In genomic region chr6:30173551-30174460, GRCm38 (mm10) we compare ENCODE assay signal across 8 mouse cellular contexts.
A peak's percentile ranks its signal among the peaks of the same experiment; 100 is the strongest.
DNase-seq lines count a peak whose midpoint lies in the region; ATAC-seq lines count a peak whose summit lies in the region.

No protein-coding gene starts in this region.

- H3K36me3 ChIP-seq in hindbrain, embryonic 11.5 days (ENCODE audit: control insufficient read depth, insufficient read depth, low read length): no peaks in the 10 kb centered on the region
- no peaks in the 10 kb centered on the region for H3K36me3 ChIP-seq in limb, embryonic 13.5 days
- H3K36me3 ChIP-seq in midbrain, embryonic 15.5 days (replicated peaks): no peaks in the 10 kb centered on the region

- peak; percentile 37 to 40 for DNase-seq in adrenal gland, adult 18-20 months (ENCODE audit: low spot score in 2 of 2)
- no peak for DNase-seq in adrenal gland, adult 8-10 months
- peak; percentile 95 for DNase-seq in ZHBTc4 (ENCODE audit: low read depth, low spot score)
- peak; percentile 57 for DNase-seq in hindbrain, embryonic 11.5 days (ENCODE audit: low spot score)
- peak; percentile 41 to 60 for DNase-seq in thymus, postnatal 36 days
- no peak for DNase-seq in gastrocnemius, postnatal 25 days

- H3K4me1 ChIP-seq in hindbrain, embryonic 11.5 days (replicated peaks; ENCODE audit: control insufficient read depth, insufficient read depth, low read length): peaks cover 17% of the 10 kb centered on the region
- peaks cover 68% of the 10 kb centered on the region for H3K4me1 ChIP-seq in limb, embryonic 13.5 days
- H3K4me1 ChIP-seq in midbrain, embryonic 15.5 days: peaks cover 39% of the 10 kb centered on the region

- H3K27me3 ChIP-seq in hindbrain, embryonic 11.5 days (ENCODE audit: control insufficient read depth, insufficient read depth, low read length): peaks cover 93% of the 10 kb centered on the region
- peaks cover 98% of the 10 kb centered on the region for H3K27me3 ChIP-seq in limb, embryonic 13.5 days
- H3K27me3 ChIP-seq in midbrain, embryonic 15.5 days (replicated peaks): peaks cover 95% of the 10 kb centered on the region

- H3K9me3 ChIP-seq in hindbrain, embryonic 11.5 days (ENCODE audit: control insufficient read depth, low read length): no peaks in the 10 kb centered on the region
- H3K9me3 ChIP-seq in limb, embryonic 13.5 days: no peaks in the 10 kb centered on the region
- H3K9me3 ChIP-seq in midbrain, embryonic 15.5 days: no peaks in the 10 kb centered on the region

- peak overlapping the region; percentile 32 for H3K4me2 ChIP-seq in hindbrain, embryonic 11.5 days (replicated peaks; ENCODE audit: low read depth, low read length)
- H3K4me2 ChIP-seq in limb, embryonic 13.5 days (replicated peaks): peak overlapping the region; percentile 62
- peak overlapping the region; percentile 35 for H3K4me2 ChIP-seq in midbrain, embryonic 15.5 days

- peak overlapping the region; percentile 30; the same call in 1 of the 2 replicates for H3K27ac ChIP-seq in hindbrain, embryonic 11.5 days (ENCODE audit: low read depth, low read length)
- H3K27ac ChIP-seq in limb, embryonic 13.5 days: no peak overlapping the region; the same call in 1 of the 2 replicates
- H3K27ac ChIP-seq in midbrain, embryonic 15.5 days: no peak overlapping the region

- H3K9ac ChIP-seq in hindbrain, embryonic 11.5 days (ENCODE audit: low read depth, low read length): peak overlapping the region; percentile 40; the same call in 1 of the 2 replicates
- peak overlapping the region; percentile 19 for H3K9ac ChIP-seq in limb, embryonic 13.5 days
- H3K9ac ChIP-seq in midbrain, embryonic 15.5 days: no peak overlapping the region

- peak; percentile 26; the same call in 1 of the 2 replicates for ATAC-seq in hindbrain, embryonic 11.5 days (ENCODE audit: low FRiP score)
- 0 out of 2 replicates have a peak, but pooled peaks have one; percentile 26 for ATAC-seq in limb, embryonic 13.5 days (ENCODE audit: low FRiP score, low read depth)
- ATAC-seq in midbrain, embryonic 15.5 days (replicated peaks): peak; percentile 4; the same call in 1 of the 2 replicates

- under 1% methylated on average over 64 of the region's 80 CpGs for WGBS in hindbrain, embryonic 11.5 days
- under 1% methylated on average over 80 of the region's 80 CpGs for WGBS in limb, embryonic 13.5 days
- WGBS in midbrain, embryonic 15.5 days: under 1% methylated on average over 77 of the region's 80 CpGs

- H3K4me3 ChIP-seq in hindbrain, embryonic 11.5 days (ENCODE audit: low read depth, low read length): peak overlapping the region; percentile 27
- peak overlapping the region; percentile 41 for H3K4me3 ChIP-seq in limb, embryonic 13.5 days
- H3K4me3 ChIP-seq in midbrain, embryonic 15.5 days: peak overlapping the region; percentile 18

Comparison
In these comparisons a context has a peak if more than half of its experiments do, and no peak if none do; other contexts are left out.
1. DNase-seq: peak in adrenal gland, adult 18-20 months (2 of 2), ZHBTc4 (single experiment), hindbrain, embryonic 11.5 days (single experiment) and thymus, postnatal 36 days (2 of 2); none in adrenal gland, adult 8-10 months (single experiment) and gastrocnemius, postnatal 25 days (single experiment).
2. Peak in every context shown above with its lines, with median percentiles within 50 percentile points of each other: ATAC-seq, H3K4me2 ChIP-seq and H3K4me3 ChIP-seq.